Mouse (Mus musculus) A20 (cell line): Measurements from ENCODE around the gene Cerk.
"Not testable (repeated sequence)": the region's sequence is repeated elsewhere in the genome, so short reads cannot be mapped to it uniquely, and the experiment has no call there.

Experiments
- DNase-seq: peaks from one replicate; pipeline ENCODE4 v3.0.0-alpha.2; 2011; ENCODE audit warnings: low read depth, low spot score

The Cerk gene

GRCm38 (mm10) chr15:86212193-86212592 lies 26.3 kb upstream of the Cerk start:
- DNase-seq, result not testable (repeated sequence)

DNA sequence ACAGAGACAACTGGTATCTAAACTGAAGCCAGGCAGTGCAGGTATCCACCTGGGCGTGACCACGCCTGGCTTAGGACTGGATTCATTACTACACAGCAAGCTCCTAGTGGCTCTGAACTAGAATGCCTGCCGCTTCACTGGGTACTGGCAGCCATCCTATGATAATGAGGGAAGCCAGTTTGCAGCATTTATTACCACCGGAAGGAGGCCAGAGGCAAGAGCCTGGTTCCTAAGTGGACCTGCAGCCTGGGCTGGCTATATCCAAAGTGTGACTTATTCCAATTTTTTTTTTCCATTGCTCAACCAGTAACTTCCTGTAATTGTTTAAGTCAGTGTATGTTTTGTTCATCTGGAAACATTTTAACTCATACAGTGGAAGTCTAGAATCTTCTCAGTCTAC lies 20.4 kb upstream of the Cerk start:
- no peak for DNase-seq

GRCm38 (mm10) chr15:86205300-86205699 lies 19.4 kb upstream of the Cerk start:
- DNase-seq, result peak; percentile 81

- DNase-seq, result no peak
Measured at GRCm38 (mm10) chr15:86203942-86204561, 18.1 kb upstream of the Cerk start.

DNA sequence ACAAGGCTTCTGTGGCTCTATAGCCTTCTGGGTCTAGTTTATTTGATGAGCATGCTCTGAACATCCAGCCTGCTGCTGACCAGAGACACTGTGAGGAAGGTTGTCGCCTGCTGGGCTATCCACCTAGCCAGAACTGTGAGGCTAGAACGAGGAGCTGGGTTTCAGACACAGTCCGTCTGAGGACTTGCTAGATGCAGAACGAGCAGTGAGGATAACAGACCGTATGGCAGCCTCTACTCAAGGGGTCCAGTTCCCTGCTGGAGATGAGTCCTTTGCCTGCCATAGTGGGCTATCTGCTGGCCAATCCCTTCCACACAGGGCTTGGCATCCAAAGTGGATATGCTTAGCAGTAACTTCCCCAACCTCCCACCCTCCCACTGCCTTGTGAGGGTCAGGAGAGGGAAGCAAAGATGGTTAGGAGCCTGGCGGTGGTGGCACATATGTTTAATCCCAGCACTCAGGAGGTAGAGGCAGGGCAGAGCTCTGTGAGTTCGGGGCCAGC lies 17.4 kb upstream of the Cerk start:
- DNase-seq, result no peak

DNA sequence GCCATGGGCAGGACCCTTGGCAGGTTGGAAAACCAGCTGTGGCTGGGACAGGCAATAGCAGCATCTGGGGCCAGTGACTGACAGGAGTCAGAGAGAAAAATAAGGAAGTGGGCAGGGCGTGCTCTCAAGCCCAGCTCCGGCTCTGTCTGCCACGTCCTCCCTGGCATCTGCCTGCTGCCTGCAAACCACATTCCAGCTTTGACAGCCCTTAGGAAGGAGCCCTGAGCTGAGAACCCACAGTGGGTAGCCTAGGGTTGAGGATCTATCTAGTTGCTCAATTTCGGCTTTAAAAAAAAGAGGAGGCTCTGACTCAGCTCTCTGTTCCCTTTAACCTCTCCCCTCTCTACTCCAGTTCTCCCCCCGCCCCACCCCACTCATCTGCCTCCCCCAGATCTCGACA lies 16.7 kb upstream of the Cerk start:
- peak; percentile 78 for DNase-seq

GRCm38 (mm10) chr15:86201696-86202330 lies 15.9 kb upstream of the Cerk start:
- DNase-seq, result no peak

DNA sequence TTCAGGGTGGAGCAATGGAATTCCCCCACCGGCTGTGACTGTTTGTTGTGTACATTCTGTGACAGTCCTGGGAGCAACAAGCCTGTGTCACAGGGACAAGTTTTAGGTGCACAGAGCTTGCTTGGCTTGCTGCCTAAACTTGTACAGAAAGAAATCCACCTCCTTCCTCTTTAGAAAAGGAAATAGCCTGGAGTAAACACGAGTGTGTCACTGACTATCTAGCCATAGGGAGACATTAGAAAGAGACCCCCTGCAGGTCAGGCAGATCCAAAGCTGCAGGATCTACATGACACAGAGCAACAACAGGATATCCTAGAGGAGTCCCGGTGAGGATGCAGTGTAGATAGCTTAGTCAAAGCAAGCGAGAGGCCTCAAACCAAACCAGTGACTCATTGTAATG lies 15.2 kb upstream of the Cerk start:
- no peak for DNase-seq

GRCm38 (mm10) chr15:86200169-86200568 lies 14.2 kb upstream of the Cerk start:
- DNase-seq, result no peak

DNA sequence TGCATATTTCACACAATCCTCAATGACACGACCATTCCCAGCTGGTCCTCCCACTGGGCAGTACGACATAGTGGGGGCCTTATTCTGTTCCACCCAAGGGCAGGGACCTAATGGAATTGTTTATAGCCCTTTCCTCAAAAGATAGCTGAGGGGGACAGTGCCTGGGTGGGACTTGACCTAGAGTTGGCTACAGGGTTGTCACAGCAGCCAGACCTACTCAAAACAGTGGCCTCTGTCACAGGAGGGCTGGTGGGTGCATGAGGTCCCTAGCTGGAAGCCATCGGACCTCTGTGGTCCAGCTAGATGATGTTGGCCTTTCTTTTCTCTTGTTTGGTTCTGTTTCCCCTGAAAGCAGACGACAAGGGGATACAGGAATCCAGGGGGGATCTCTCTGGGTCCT lies 13.5 kb upstream of the Cerk start:
- no peak for DNase-seq

DNA sequence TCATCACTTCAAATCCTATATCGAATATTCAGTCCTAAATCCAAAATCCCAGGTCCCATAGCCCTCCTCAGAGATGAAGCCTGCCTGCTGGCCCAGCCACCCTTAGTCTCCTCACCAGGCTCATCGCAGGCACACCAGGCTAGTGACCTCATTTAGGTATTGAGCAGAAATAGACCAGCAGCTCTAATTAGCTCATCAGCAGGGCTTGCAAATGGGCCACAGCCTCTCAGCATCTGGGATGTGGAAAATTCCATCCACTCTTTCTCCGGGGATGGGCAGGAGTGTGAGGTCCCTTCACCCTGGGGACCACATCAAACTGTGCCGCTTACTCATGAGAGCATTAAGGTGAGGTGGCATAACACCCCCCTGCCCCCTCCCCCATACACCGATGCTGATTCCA lies 13.1 kb upstream of the Cerk start:
- no peak for DNase-seq

- DNase-seq, result not testable (repeated sequence)
Measured at GRCm38 (mm10) chr15:86194676-86195453, 8.9 kb upstream of the Cerk start.

- DNase-seq, result no peak
Measured at GRCm38 (mm10) chr15:86191933-86192332, 6.0 kb upstream of the Cerk start.

DNA sequence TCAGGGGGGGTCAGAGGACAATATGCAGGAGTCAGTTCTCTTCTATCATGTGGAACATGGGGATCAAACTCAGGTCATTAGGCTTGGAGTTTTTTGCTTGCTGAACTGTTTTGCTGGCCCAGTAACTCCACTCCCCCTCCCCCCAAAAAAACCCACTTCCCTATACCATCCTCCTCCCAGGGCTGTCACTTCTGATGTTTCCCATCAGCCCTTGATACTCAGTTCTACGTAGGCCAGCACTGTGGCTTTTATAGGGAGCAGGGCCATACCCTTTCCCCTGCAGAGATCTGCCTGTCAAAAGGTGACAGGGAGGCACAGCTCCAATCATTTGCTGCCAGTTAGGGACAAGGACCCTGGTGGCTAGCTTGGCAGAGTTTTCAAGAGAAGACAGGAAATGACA lies 5.6 kb upstream of the Cerk start:
- DNase-seq, result peak; percentile 61

DNA sequence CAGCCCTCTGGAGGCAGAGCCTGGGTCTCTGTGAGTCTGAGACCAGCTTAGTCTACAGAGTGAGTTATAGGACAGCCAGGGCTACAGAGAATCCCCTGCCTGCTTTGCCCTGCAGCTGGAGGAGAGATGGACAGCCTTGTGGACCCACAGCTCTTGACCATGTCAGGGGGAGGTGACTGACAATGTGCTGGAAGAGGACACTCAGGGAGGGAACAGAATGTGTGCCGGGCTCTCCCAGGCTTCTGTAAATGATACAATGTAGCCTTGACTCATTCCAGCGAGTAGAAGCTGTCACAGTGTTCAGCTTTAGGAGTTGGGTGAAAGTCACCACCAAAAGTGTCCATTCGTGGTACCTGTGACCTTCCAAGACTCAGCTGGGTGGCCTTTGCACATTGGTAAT lies 4.4 kb upstream of the Cerk start:
- DNase-seq, result no peak

- no peak for DNase-seq
Measured at GRCm38 (mm10) chr15:86188746-86189470, 3.0 kb upstream of the Cerk start.

GRCm38 (mm10) chr15:86188186-86188585 lies 2.2 kb upstream of the Cerk start:
- no peak for DNase-seq

DNA sequence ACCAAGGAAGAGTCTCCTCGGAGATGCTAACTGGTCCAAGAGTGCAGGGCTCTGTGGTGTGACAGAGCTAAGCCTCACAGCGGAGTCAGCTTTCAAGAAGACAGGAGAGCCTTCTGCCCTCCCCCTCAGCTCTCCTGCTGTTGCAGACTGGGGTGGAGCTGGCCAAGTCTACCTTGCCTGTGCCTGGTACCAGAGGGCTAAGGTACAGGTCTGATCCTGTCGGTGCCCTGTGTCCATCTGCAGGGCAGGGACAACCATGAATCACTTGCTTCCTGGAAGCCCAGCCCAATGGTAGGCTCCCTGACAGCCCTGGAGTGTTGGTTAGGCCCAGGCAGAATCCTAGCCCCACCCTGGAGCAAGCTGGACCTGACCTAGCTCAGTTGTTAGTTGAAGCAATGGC lies 745 bp upstream of the Cerk start:
- no peak for DNase-seq

GRCm38 (mm10) chr15:86184851-86185688 lies 871 bp downstream of the Cerk start:
- peak; percentile 72 for DNase-seq

DNA sequence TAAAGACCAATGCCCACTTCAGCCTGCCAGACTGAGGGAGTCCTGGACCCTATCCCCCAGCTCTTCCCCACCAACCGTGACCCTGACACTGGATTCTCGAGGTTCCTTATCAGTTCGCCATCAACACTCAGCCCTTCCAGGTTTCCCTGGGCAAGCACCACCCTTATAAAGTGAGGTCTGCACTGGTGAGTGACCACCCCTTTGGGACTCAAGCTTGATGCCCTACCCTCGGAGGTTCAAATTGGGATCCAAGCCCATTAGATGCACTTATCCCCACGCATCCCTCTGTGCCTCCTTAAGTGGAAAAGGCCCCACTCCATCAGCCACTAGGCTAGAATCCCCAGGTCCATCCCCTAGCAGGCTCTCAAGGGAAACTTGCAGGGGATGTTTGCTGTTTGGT lies 1.9 kb downstream of the Cerk start:
- peak; percentile 58 for DNase-seq

DNA sequence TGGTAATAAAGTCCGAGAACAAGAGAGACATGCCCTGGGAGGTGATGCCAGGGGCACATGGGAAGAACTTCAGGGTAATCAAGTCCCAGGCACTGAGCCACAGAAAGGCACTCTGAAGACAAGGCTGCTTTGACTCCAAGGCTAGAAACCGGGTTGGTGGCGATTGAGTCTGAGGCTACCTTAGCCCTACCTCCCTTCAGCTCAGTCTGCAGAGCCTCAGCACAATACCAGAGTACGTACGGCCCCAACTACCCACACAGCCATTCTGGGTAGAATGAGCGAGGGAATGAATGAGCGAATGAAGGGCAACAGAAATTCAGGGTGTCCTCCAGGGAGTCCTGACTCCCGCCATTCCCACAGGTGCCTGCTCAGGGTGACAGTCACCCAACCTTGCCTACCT lies 2.5 kb downstream of the Cerk start:
- peak; percentile 57 for DNase-seq
